Mouse (Mus musculus) hematopoietic stem cell, adult 5-6 weeks (primary cell): ENCODE data around the gene 2810408A11Rik. TPM values are rescaled to one million over a fixed set of nuclear protein-coding genes. Genes with fewer than 3 reads are reported as not detected.

Experiments used
- ATAC-seq, 2 experiments: fragments of 125-278 bp in 1 of 2; replicated peaks in 1 of 2; 2 replicates each; pipeline ENCODE4 v1.8.0; 2016 to 2017; ENCODE audit warnings: inconsistent platforms in 2 of 2, mild to moderate bottlenecking in 2 of 2, moderate number of reproducible peaks in 2 of 2, low read depth in 1 of 2, moderate TSS enrichment in 1 of 2; ENCODE audit not compliant: low FRiP score in 2 of 2, poor library complexity in 2 of 2, severe bottlenecking in 2 of 2, insufficient read depth in 1 of 2, low TSS enrichment in 1 of 2
- total RNA-seq: library from RNA; stranded (forward); fragments of 172-1452, 232-1000 nt; gene quantifications from 2 replicates; pipeline ENCODE4 v1.2.3, GENCODE M21; 2017

The 2810408A11Rik gene
- total RNA-seq, result 12.1 and 33.3 TPM in 2 replicates

- peak; percentile 89 to 92 for ATAC-seq
These were observed at the start of gene 2810408A11Rik, which contains the start of gene Neurl4 for GRCm38 (mm10) chr11:69900471-69901405. Gene 2810408A11Rik (minus strand): TSS chr11:69900987. Gene Neurl4 (plus strand): TSS chr11:69901072.

- ATAC-seq, result peak; percentile 70 to 73
These were observed 48.0 kb upstream of the 2810408A11Rik start for GRCm38 (mm10) chr11:69948763-69949150.

DNA sequence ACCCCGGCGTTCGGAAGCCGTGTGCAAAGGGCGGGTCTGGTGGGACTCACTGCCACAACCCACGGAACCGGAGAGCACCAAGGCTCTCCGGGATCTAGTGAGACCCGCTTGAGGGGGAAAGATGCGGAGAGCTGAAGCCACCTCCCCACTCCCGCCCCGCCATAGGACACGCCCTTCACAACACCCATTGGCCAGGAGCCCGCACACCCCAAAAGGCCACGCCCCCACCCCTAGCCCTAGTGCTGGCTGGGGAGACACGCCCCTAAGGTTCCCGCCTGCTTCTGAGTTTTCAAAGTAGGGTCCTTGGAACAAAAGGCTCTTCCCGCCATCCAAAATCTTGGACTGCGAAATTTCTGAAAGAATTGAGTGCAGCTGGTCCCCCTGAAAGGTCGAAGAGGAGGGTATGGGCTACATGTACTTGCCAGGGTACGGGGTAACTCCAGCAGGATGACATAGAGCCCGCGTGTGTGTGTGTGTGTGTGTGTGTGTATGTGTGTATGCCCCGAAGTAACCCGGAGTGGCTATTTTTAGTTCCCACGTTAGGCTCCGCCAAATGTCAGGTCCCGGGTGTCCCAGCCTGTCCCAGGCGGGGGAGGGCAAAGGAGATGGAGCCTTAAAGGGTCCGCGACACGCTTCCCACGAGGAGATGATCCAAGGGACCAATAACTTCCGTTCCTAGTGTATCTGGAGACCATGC lies 47.4 kb upstream of the 2810408A11Rik start, which contains the start of gene Slc2a4:
Slc2a4 (minus strand) TSS at position 123 of the 697 bp plus-strand sequence.
- ATAC-seq, result peak; percentile 87 to 90

GRCm38 (mm10) chr11:69947337-69948065 lies 46.7 kb upstream of the 2810408A11Rik start:
- ATAC-seq, result no peak

- no peak for ATAC-seq
These were observed 45.5 kb upstream of the 2810408A11Rik start for GRCm38 (mm10) chr11:69945997-69946891.

DNA sequence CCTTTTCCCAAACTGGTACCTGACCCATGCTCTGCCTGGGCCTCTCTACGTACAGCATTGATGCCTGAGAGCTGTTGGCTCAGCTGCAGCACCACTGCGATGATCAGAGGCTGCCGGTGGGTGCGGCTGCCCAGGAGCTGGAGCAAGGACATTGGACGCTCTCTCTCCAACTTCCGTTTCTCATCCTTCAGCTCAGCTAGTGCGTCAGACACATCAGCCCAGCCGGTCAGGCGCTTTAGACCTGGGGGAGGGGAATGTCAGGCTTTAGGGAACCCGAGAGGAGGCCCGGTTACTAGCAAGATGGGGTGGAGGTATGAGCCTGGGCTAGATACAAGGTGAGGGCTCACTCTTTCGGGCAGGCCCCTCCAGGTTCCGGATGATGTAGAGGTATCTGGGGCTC lies 44.4 kb upstream of the 2810408A11Rik start:
- ATAC-seq, result no peak

- no peak for ATAC-seq
These were observed 40.2 kb upstream of the 2810408A11Rik start for GRCm38 (mm10) chr11:69940962-69941361.

DNA sequence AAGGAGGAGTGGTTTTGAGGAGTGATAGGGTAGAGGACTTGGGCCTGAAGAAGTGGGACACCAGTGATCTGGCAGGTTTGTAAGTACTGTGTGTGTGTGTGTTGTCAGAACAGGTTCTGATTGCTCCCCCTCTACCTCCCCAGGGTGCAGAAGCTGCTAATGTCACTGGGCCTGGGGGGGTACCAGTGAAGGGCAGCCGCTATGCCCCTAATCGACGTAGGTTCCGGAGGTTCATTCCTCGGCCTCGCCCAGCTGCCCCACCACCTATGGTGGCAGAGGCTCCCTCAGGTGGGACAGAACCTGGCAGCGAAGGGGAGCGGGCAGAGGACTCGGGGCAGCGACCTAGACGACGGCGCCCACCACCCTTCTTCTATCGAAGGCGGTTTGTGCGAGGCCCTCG lies 38.9 kb upstream of the 2810408A11Rik start:
- no peak for ATAC-seq

DNA sequence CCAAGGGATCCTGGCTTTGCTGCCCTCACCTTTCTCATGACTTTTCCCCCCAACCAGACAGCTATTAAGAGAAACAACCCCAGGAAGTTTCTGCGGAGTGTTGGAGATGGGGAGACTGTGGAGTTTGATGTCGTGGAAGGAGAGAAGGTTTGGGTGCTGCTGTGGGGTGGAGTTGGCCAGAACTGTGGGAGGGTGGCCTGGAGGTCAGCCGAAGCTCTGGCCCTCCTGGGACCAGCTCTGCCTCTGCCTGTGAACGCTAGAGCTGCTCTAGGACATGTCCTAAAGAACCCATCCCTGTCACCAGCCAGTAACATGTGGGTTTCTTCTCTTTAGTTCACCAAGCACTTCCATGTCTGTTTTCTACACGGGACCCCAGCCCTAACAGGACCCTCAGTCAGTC lies 38.4 kb upstream of the 2810408A11Rik start:
- ATAC-seq, result no peak

DNA sequence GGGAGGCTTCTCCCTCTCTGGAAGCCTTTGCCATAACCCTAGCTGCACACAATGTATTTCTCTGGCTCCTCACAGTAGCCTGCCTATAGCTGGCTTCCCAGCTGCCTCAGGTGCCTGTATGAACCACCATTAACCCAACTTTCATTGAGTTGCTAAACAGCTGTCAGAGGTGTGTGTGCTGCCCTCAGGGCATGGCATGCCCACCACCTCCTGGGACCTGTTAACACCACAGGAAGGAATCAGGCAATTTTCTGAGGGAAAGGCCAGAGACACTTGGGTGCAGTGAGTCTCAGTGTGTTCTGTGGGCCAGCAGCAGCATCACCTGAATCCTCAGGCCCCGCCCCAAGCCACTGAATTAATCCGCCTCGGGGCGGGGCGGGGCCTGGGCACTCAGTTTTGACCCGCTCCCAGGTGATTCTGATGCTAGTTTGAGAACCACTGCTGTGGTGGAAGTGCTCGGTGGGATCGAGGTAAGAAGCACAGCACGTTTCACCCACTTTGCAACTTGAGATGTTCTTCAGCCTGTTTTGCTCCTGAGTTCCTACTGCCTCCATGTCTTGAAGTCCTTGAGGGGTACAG lies 37.7 kb upstream of the 2810408A11Rik start:
- ATAC-seq, result no peak

DNA sequence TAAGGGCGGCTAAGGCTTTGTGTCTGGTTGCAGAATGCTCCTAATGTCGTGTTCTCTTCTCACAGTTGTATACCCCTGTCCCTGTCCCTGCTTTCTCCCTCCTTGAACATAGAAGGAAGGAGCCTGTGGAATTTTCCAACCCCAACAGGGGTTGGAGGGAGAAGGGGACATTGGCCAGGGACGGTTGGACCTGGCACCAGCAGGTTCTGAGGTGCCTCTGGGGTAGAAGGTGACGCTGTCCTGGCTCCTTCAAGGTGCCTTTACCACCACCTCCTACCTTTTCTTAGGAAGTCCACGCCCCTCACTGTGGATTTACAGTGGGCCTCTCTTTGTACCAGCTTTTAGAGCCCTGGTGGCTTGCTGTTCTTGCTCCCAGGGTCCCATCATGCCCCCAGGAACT lies 37.0 kb upstream of the 2810408A11Rik start:
- ATAC-seq, result no peak

DNA sequence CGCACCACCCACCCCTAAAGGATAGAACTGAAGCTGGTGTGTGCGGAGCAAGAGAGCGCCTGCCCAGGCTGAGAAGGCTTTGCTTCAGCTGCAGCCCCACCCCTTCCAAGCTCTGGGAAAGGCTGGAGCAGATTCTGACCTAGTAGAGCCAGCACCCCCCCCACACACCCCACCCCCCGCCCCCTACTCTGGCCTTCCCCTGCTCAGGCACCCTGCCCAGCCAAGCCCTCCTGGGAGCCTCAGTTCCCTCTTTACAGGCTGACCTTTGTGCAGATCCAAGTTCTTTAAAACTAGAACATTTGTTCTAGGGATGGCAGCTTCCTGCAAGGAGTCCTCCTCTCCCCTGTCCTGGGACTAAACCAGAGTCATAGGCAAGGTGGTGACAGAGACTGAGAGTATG lies 36.6 kb upstream of the 2810408A11Rik start:
- ATAC-seq, result no peak

DNA sequence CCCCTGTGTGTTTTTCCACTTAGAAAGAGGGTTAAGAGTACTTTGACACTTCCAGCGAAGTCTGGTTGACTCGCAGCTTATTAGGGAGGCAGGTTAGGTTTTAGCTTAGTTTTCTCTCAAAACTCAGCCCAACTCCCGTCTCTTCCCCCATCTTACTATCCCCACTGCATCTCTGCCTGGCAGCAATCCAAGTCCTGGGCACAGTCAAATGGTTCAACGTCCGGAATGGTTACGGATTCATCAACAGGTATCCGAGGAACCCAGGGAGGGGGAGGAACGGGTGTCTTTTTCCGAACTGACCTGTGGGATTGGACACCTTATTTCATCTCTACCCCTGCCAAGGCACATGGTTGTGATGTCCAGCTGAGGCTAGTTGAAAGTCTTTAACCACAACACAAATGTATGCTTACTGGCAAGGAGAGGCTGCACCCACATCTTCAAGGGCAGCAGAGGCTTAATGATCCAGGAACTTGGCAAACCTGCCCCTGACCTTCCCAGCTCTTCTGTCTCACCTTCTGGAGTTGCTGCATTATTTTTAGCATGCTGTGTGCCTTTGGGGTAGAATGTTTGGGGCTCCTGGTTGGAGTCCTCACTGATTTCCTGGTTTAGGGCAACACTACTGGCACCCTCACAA lies 36.0 kb upstream of the 2810408A11Rik start:
- no peak for ATAC-seq

- ATAC-seq, result no peak
These were observed 35.4 kb upstream of the 2810408A11Rik start for GRCm38 (mm10) chr11:69936156-69936555.

DNA sequence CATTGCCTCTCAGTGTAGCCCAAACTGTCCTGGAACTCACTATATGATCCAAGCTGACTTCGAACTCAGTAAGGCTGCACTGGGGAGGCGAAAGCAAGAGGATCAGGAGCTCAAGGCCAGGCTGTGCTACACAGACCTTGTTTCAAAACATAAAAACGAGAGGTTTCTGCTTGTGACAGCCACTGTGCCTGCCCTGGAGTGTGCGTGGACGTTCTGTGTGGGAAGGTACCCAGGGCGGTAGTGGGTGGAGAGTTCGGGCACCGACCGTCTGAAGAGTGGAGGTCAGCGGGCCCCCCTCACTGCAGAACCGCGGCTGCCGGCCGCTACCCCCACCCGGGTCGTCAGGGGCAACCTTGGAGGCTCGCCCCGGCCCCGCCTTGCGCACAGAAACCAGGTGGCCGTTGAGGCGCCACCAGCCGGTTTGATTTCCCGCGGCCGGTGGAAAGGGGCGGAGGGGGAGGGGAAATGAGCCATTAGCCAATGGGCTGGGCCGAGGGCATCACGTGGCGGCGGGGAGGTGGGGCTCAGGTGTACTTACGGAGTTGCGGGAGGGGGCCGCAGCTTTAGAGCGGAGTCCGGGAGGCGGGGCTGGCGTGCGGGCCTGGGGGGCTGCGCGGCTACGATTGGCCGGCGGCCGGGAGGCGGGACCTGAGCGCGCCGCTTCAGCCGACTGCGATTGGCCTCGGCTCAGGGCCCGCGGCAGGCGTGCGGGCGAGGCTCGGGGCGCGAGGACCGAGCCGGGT lies 34.5 kb upstream of the 2810408A11Rik start, which contains the start of gene Ybx2:
Ybx2 (plus strand) TSS at position 660 of the 743 bp plus-strand sequence.
- ATAC-seq, result peak in 1 of 2 experiments; percentile 33; a peak in 3 of 4 replicates
